Mouse (Mus musculus) embryonic facial prominence, embryonic 10.5 days (tissue): Measurements from ENCODE around the gene Slc2a8. TPM values are rescaled to one million over a fixed set of nuclear protein-coding genes. Genes with fewer than 3 reads are reported as not detected.
"Not testable (repeated sequence)": the region's sequence is repeated elsewhere in the genome, so short reads cannot be mapped to it uniquely, and the experiment has no call there.

ENCODE experiments used
- DNase-seq: peaks from one replicate; pipeline ENCODE4 v3.0.0-alpha.2; 2017; ENCODE audit warnings: low spot score
- H3K27ac ChIP-seq: fragments of 300-500 bp; sonication (generic); replicated peaks from 2 replicates; pipeline ENCODE4 v1.5.1; 2016; ENCODE audit warnings: mild to moderate bottlenecking
- H3K27me3 ChIP-seq: fragments of 300-500 bp; sonication (generic); replicated peaks from 2 replicates; pipeline ENCODE4 v1.6.1; 2016; ENCODE audit warnings: low read depth, mild to moderate bottlenecking; ENCODE audit not compliant: poor library complexity, severe bottlenecking
- H3K36me3 ChIP-seq: fragments of 300-500 bp; sonication (generic); replicated peaks from 2 replicates; pipeline ENCODE4 v1.6.1; 2016; ENCODE audit warnings: mild to moderate bottlenecking, moderate library complexity
- H3K4me1 ChIP-seq: fragments of 300-500 bp; sonication (generic); 2 replicates; pipeline ENCODE4 v1.6.1; 2016
- H3K4me3 ChIP-seq: fragments of 300-500 bp; sonication (generic); 2 replicates; pipeline ENCODE4 v1.5.1; 2016; ENCODE audit warnings: mild to moderate bottlenecking, moderate library complexity
- H3K9me3 ChIP-seq: fragments of 300-500 bp; sonication (generic); 2 replicates; pipeline ENCODE4 v1.6.1; 2016; ENCODE audit warnings: mild to moderate bottlenecking
- WGBS: fragments of 180-500 bp; shearing (Covaris S2); methylation state at CpG from one replicate; pipeline ENCODE4 v1.1.7; 2016; 5-methylcytosine and 5-hydroxymethylcytosine counted together
- polyA plus RNA-seq: library from polyadenylated mRNA; unstranded; fragments of >200 nt; fragmentation: Nextera tagmentation; extraction: Ambion mirVana; gene quantifications from 2 replicates; pipeline ENCODE4 v1.2.1, GENCODE M21; 2016

Slc2a8 gene
- 19.7 and 21.5 TPM in 2 replicates for polyA plus RNA-seq

DNA sequence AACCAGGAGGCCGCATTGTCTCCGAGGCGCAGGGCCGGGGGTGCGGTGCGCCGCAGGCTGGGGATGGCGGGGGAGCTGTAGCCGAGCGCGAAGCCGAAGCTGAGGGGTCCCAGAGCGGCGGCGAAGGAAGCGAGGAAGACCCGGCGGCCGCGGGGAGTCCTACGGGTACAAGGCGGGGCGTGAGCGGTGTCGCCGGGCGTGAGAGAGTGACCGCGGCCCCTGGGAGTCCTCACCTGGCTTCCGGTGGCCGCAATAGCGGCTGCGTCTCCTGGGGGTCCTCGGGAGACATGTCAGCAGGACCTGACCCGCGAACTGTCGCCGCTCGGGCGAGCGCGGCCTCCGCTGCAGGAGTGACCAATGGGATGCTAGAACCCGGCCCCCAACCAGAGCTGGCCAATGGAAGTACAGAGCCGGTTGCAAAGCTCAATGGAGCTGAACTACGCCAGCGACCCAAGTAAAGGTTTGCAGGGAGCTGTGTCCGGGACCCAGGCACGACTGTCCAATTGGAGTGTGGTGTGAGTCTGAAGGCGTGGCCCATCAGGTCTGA, at the start of gene Slc2a8:
Gene Slc2a8 (minus strand): TSS at position 359 of the 547 bp plus-strand sequence.
- peaks cover 1% of the 10 kb centered on the region; the same call in 1 of the 2 replicates for H3K36me3 ChIP-seq
- H3K4me1 ChIP-seq = peaks cover 31% of the 10 kb centered on the region
- no peaks in the 10 kb centered on the region for H3K27me3 ChIP-seq
- H3K27ac ChIP-seq = peak within 1 kb of the TSS; percentile 86
- peak; percentile 94 for DNase-seq
- H3K4me3 ChIP-seq = peak within 1 kb of the TSS; percentile 88
- H3K9me3 ChIP-seq = no peaks in the 10 kb centered on the region
- WGBS = under 1% methylated on average over 50 of the region's 50 CpGs

DNA sequence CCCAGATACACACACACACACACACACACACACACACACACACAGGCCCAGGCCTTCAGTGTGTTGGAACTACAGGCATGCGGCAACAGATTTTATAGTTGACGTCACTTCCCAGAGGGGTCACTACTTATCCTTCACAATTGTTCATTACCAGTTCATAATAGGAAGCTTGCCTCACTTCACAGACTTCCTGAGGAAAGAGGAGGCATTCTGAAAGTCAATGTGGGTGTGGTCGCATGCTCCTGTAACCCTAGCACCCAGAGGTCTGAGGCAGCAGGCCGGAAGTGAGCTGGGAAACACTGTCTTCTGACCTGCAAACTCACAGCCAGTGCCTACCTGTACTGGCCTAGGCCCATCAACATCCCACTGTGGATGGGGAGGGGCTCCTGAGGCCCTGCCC, 43.2 kb upstream of the Slc2a8 start:
- WGBS = 85% methylated on average over 4 of the region's 4 CpGs
- no peaks in the 10 kb centered on the region for H3K36me3 ChIP-seq
- no peaks in the 10 kb centered on the region for H3K9me3 ChIP-seq
- H3K27me3 ChIP-seq = no peaks in the 10 kb centered on the region
- H3K4me3 ChIP-seq = no peak overlapping the region
- DNase-seq = no peak
- H3K4me1 ChIP-seq = no peaks in the 10 kb centered on the region
- no peak overlapping the region for H3K27ac ChIP-seq

DNA sequence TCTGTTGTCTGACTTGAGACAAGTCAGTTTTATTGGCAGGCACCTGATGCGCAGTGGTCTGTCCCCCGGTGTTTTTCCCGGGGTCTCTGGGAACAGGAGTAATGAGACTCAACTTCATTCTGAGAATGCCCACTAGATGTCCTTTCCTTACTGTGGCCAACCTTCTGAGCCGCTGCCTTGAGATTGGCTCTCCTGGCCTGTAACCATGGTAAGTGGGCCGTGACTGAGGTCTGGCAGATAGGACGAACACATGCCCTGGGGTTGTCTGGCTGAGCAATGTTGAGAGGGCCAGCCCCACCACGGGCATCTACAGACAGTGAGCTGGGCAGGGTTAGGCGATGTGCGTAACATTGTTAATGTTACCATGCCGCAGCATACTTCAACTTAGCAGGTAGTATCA, 42.7 kb upstream of the Slc2a8 start:
- Histone ChIP-seq H3K4me3 (no peak overlapping the region), H3K27ac (no peak overlapping the region), H3K27me3 (no peaks in the 10 kb centered on the region), H3K4me1 (no peaks in the 10 kb centered on the region), H3K9me3 (no peaks in the 10 kb centered on the region), H3K36me3 (no peaks in the 10 kb centered on the region)
- 72% methylated on average over 10 of the region's 10 CpGs for WGBS
- DNase-seq = no peak

DNA sequence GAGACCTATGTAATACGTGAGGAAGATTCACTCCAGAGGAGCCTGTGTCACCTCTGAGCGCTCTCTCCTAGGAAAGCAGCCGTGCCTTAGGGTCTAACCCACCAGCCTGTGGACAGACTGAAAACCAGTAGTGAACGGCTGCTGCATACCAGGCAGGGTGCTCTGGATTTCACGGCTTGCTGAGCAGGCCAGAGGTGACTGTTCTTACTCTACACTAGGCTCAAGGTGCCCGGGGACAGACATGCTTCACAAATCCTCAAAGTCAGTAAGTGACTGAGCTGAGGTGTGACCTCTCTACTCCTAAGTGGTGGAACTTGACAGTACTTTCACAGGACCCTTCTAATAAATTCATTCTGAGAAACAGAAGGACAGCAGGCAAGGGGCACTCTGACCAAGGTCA, 41.0 kb upstream of the Slc2a8 start:
- WGBS = 82% methylated on average over 6 of the region's 6 CpGs
- no peak overlapping the region for H3K4me3 ChIP-seq
- DNase-seq = no peak

DNA sequence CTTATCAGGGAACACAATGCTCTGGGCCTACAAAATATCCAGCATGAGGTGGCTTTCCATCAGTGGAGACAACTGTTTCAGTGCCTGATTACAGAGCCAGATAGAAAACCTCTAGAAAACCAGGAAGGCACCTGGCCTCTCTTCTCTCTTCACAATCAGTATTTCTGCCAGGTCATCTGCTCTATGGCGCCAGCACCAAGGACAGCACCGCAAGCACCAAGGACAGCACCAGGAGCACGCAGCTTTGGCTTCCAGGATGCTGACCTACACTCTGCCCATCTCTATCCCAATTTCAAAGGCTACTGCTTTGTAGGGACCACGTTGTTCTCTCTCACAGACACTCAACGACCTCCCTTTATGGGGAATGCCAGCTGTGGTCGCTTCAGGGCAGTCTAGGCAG, 36.1 kb upstream of the Slc2a8 start:
- peak; percentile 81 for DNase-seq
- H3K27me3 ChIP-seq = no peaks in the 10 kb centered on the region
- no peak overlapping the region for H3K4me3 ChIP-seq
- H3K27ac ChIP-seq = no peak overlapping the region
- no peaks in the 10 kb centered on the region for H3K4me1 ChIP-seq
- no peaks in the 10 kb centered on the region for H3K9me3 ChIP-seq
- no peaks in the 10 kb centered on the region for H3K36me3 ChIP-seq
- WGBS = 9% methylated on average over 6 of the region's 6 CpGs

More for the DNA sequence above, 41.0 kb upstream of the Slc2a8 start:
- no peaks in the 10 kb centered on the region for H3K4me1 ChIP-seq
- no peaks in the 10 kb centered on the region for H3K36me3 ChIP-seq
- H3K9me3 ChIP-seq = no peaks in the 10 kb centered on the region
- no peaks in the 10 kb centered on the region for H3K27me3 ChIP-seq
- H3K27ac ChIP-seq = no peak overlapping the region

DNA sequence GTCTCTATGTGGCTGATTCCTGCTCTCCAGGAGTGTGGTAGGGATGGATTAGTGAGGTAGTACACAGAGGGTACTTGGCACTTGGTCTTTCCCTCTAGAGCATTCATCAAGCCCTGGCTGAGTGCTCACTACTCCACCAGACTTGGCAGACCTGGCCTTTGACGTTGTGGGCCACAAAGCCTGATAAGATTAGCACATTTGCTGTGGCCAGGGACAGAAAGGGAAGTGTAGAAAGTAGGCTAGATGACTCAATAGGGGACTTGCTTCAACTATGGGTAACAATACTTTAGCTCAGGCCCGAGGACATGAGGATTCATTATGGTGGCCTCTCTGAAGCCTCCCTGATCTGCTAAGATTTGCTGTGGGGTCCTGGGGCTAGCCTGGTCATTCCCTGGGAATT, 35.3 kb upstream of the Slc2a8 start:
- Histone ChIP-seq H3K27ac (no peak overlapping the region), H3K4me1 (no peaks in the 10 kb centered on the region), H3K4me3 (no peak overlapping the region), H3K9me3 (no peaks in the 10 kb centered on the region), H3K27me3 (no peaks in the 10 kb centered on the region), H3K36me3 (no peaks in the 10 kb centered on the region)
- no peak for DNase-seq
- 80% methylated on average over 2 of the region's 2 CpGs for WGBS

DNA sequence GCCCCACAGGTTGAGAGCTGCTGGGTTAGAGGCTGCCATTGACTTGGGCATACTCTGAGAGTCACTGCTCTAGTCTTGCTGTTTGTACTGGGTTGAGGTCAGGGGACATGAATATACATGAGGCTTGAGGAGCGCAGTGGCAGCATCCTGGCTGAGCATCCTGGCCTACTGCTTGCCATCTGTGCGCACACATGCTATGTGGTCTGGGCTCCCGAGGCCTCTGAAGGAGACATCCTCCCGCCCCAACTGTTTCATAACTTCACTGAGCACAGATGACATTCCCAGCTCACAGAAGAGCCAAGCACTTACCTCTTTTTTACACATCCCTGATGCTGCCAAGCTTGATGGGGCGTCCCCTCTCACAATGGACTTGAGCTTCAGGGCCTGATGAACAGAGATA, 33.0 kb upstream of the Slc2a8 start:
- 86% methylated on average over 5 of the region's 5 CpGs for WGBS
- H3K4me3 ChIP-seq = no peak overlapping the region
- no peak for DNase-seq
- no peaks in the 10 kb centered on the region for H3K36me3 ChIP-seq
- H3K9me3 ChIP-seq = no peaks in the 10 kb centered on the region
- no peaks in the 10 kb centered on the region for H3K4me1 ChIP-seq
- no peaks in the 10 kb centered on the region for H3K27me3 ChIP-seq
- H3K27ac ChIP-seq = no peak overlapping the region

DNA sequence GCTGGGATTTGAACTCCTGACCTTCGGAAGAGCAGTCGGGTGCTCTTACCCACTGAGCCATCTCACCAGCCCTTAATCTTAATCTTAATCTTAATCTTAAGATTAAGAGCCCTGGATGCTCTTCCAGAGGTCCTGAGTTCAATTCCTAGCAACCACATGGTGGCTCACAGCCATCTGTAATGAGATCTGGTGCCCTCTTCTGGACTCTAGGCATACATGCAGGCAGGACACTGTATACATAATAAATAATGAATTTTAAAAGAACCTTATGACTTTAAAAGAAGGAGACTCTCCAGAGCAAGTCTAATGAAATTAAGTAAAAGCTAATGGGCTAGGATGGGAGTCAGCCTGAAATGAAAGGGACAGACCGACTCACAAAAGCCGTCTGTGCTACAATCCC, 27.2 kb upstream of the Slc2a8 start:
- H3K4me3 ChIP-seq, H3K27me3 ChIP-seq, H3K27ac ChIP-seq, H3K36me3 ChIP-seq, H3K9me3 ChIP-seq, H3K4me1 ChIP-seq, DNase-seq: not testable (repeated sequence)
- WGBS = 87% methylated on average over 4 of the region's 4 CpGs

DNA sequence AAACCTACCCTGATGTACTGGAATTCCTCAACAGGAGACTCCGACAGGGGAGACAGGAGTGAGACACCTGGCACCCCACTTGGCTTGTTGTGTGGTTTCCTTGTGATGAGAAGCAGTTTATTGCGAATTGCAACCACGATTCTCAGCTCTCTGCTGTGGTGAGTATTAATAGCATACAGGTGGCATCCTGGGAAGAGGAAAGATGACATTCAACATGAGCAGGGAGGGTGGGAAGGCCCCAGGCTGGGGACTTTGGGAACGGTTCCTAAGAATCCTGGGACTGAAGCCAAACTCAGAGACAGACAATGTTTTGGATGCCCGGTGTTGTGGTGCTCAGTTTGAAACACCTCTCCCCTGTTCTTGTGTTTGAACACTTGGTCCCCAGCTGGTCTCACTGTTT, 23.2 kb upstream of the Slc2a8 start:
- 81% methylated on average over 5 of the region's 5 CpGs for WGBS
- Histone ChIP-seq H3K4me1 (no peaks in the 10 kb centered on the region), H3K36me3 (no peaks in the 10 kb centered on the region), H3K9me3 (no peaks in the 10 kb centered on the region), H3K27me3 (no peaks in the 10 kb centered on the region), H3K4me3 (no peak overlapping the region), H3K27ac (no peak overlapping the region)
- DNase-seq = no peak

DNA sequence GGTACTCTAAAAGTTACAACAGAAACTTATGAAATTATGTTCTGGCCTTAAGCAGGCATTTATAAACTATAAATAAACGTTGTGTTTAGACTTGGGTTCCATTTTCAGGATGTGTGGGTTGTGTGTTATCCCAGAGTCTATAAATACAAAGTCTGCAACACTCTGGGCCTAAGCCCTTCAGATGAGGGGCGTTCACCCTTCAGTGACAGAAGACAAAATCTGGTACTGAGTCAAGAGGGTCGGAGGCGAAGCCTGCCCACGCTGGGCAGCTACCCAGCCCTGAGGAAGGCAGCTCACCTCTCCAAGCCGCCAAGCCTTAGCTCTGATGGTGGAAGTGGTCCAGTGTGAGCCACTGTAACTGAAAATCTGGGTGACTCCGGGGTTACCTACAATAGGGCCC, 20.3 kb upstream of the Slc2a8 start:
- H3K4me1 ChIP-seq = no peaks in the 10 kb centered on the region
- 82% methylated on average over 7 of the region's 7 CpGs for WGBS
- H3K4me3 ChIP-seq = no peak overlapping the region
- no peaks in the 10 kb centered on the region for H3K36me3 ChIP-seq
- DNase-seq = no peak
- H3K27me3 ChIP-seq = no peaks in the 10 kb centered on the region
- no peak overlapping the region for H3K27ac ChIP-seq
- H3K9me3 ChIP-seq = no peaks in the 10 kb centered on the region

DNA sequence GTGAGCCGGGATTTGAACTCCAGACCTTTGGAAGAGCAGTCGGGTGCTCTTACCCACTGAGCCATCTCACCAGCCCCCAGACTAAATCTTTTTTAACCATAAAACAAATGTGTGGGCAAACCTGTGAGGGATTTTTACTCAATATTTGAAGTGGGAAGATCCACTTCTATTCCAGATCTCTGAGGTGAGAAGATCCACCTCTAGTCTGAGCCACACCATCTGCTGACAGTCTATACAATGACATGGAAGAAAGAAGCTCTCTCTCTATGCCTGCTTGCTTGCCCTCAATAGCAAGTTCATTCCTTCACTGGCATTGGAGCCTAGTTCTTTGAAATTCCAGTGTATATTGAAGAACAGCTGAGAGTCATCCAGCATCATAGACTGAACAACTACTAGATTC, 17.9 kb upstream of the Slc2a8 start:
- no peaks in the 10 kb centered on the region for H3K9me3 ChIP-seq
- DNase-seq = no peak
- no peak overlapping the region for H3K4me3 ChIP-seq
- no peaks in the 10 kb centered on the region for H3K27me3 ChIP-seq
- no peak overlapping the region for H3K27ac ChIP-seq
- 0 out of 2 replicates have a peak, but pooled peaks cover 3% of the 10 kb centered on the region for H3K4me1 ChIP-seq
- 92% methylated on average over 2 of the region's 2 CpGs for WGBS
- no peaks in the 10 kb centered on the region for H3K36me3 ChIP-seq

DNA sequence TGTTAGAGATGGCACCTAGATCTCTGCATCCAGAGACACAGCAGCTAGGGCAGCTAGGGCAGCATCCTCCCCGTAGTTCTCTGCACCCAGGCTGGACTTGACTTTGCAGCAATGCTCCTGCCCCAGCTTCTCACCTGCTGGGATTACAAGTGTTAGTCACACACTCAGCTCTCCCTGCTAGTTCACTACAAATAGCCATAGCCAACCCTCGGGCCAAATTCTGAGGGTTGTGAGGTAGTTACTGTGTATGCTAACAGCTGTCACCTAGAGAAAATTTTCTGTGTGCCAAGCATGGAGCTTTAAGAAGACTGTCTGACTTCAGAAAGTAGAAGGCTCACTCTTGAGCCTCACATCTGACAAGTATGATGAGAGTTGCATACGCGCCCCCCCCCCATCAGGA, 15.9 kb upstream of the Slc2a8 start:
- 0 out of 2 replicates have a peak, but pooled peaks cover 3% of the 10 kb centered on the region for H3K4me1 ChIP-seq
- WGBS = 79% methylated on average over 4 of the region's 4 CpGs
- DNase-seq = no peak
- H3K36me3 ChIP-seq = no peaks in the 10 kb centered on the region
- H3K27ac ChIP-seq = no peak overlapping the region
- no peaks in the 10 kb centered on the region for H3K27me3 ChIP-seq
- no peak overlapping the region for H3K4me3 ChIP-seq
- H3K9me3 ChIP-seq = no peaks in the 10 kb centered on the region

DNA sequence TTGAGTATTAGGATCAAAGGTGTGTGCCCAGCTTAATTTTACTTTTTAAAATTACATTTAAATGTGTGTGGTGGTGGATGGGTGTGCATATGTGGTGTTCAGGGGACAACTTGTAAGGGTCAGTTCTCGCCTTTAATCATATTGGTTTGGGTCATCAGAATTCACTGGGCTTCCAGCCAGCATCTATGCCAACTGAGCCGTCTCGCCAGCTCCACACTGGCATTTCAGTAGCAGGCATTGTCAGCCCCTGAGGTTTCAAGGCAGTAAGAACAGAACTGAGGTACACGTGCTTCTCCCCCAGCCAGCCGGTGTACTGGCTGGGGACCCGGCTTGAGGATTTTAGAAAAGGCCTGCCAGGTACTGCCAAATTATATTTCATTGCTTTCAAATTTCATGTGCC, 15.2 kb upstream of the Slc2a8 start:
- Histone ChIP-seq H3K9me3 (no peaks in the 10 kb centered on the region), H3K4me3 (no peak overlapping the region), H3K36me3 (no peaks in the 10 kb centered on the region), H3K4me1 (peaks cover 6% of the 10 kb centered on the region), H3K27ac (no peak overlapping the region), H3K27me3 (no peaks in the 10 kb centered on the region)
- no peak for DNase-seq
- WGBS = 76% methylated on average over 6 of the region's 6 CpGs

DNA sequence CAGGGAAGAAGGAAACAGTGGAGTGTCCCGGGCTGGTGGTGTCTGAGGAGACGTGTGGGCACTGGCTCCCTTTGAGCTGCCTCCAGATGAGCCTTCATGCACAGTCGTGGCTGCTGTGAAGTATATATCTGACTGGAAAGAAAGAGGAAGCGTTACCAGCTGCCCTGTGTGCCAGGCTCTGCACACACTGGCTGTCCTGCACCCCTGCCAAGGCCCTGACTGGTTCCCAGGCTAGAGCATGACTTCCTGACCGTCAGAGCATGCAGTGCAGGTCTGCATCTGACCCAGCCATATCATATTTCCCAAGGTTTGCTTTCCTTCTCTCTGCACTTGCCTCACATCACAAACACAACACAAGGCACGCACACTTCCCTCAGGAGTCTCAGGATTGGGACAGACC, 10.2 kb upstream of the Slc2a8 start:
- WGBS = 60% methylated on average over 6 of the region's 6 CpGs

More for the DNA sequence above, 10.2 kb upstream of the Slc2a8 start:
- no peaks in the 10 kb centered on the region for H3K9me3 ChIP-seq
- no peak overlapping the region for H3K27ac ChIP-seq
- no peak overlapping the region for H3K4me3 ChIP-seq
- H3K36me3 ChIP-seq = no peaks in the 10 kb centered on the region
- no peaks in the 10 kb centered on the region for H3K27me3 ChIP-seq
- DNase-seq = no peak
- peaks cover 8% of the 10 kb centered on the region for H3K4me1 ChIP-seq
